Mouse (Mus musculus) mesoderm, embryonic 11.5 days (tissue): ENCODE results near the gene Adarb2.

ENCODE experiments used
- DNase-seq: peaks from one replicate; pipeline ENCODE4 v3.0.0-alpha.2; 2012; ENCODE audit warnings: low read depth, low spot score

Adarb2 gene

GRCm38 (mm10) chr13:8785185-8785584 lies 582.5 kb downstream of the Adarb2 start:
- DNase-seq = peak; percentile 63

- no peak for DNase-seq
These were observed 590.6 kb downstream of the Adarb2 start for GRCm38 (mm10) chr13:8793217-8793616.

DNA sequence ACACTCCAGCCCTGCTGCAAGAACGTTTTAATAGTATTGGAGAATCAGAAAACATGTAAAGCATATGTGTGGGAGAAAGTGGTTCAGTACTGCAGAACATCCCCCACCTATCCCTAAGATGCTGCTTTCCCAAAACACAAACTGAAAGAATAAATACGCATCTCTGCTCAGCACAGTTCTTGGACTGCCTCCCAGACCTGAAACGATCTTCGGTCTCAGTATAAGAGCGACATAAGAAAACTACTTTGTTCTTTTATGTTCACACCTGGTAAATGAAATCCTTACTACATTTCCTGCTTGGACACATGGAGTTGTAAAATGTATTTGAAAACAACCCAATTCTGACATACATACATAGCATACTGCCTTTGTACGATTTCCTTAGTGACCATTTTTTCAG lies 597.9 kb downstream of the Adarb2 start:
- DNase-seq = no peak

DNA sequence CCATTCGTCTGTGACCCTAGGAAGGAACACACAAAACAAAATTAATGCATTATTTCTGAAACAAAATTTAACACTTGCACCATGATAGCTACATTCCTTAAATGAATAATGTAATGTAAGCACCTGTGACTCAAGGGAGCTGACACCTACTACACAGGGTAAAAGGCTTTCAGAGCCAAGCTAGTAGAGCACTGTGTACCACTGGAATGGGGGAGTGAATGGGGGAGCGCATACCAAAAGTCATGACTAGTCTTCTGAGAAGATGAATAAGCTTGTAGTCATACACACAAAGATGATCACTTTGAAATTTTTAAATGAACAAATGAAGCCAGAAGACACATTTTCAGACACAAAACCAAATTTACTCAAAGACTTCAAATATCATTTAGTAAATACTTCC lies 603.3 kb downstream of the Adarb2 start:
- no peak for DNase-seq
